Mouse (Mus musculus) heart, embryonic 14.5 days (tissue): ENCODE measurements around the gene Ccr6. TPM values are rescaled to one million over a fixed set of nuclear protein-coding genes. Genes with fewer than 3 reads are reported as not detected.
"Not testable (repeated sequence)": the region's sequence is repeated elsewhere in the genome, so short reads cannot be mapped to it uniquely, and the experiment has no call there.

Experiments
- ATAC-seq: fragments of 200-750 bp; cut with Nextera tagmentation; 2 replicates; pipeline ENCODE4 v1.8.0; 2017; ENCODE audit warnings: low read depth, moderate TSS enrichment; ENCODE audit not compliant: insufficient number of reproducible peaks, insufficient read depth, low FRiP score
- H3K27ac ChIP-seq, 2 experiments: fragments of 200-500 bp in 1 of 2; fragments of 300-500 bp in 1 of 2; sonication (generic) in 1 of 2; replicated peaks in 1 of 2; 2 replicates each; pipeline ENCODE4 v1.5.1; 2012 to 2014; ENCODE audit warnings: low read depth in 2 of 2, low read length in 2 of 2, control low read depth in 1 of 2, mild to moderate bottlenecking in 1 of 2, mixed read lengths in 1 of 2; ENCODE audit not compliant: control insufficient read depth in 1 of 2, insufficient read depth in 1 of 2
- H3K27me3 ChIP-seq: fragments of 300-500 bp; sonication (generic); 2 replicates; pipeline ENCODE4 v1.6.1; 2014; ENCODE audit warnings: mild to moderate bottlenecking, low read length, control low read depth; ENCODE audit not compliant: control insufficient read depth, insufficient read depth
- H3K36me3 ChIP-seq: fragments of 300-500 bp; sonication (generic); 2 replicates; pipeline ENCODE4 v1.6.1; 2014; ENCODE audit warnings: mild to moderate bottlenecking, control low read depth, low read length, mixed read lengths; ENCODE audit not compliant: control insufficient read depth, insufficient read depth
- H3K4me1 ChIP-seq, 2 experiments: fragments of 200-500 bp in 1 of 2; fragments of 300-500 bp in 1 of 2; sonication (generic) in 1 of 2; 2 replicates each; pipeline ENCODE4 v1.6.1; 2012 to 2014; ENCODE audit warnings: low read length in 2 of 2, control low read depth in 1 of 2, mixed read lengths in 1 of 2; ENCODE audit not compliant: control insufficient read depth in 2 of 2, insufficient read depth in 2 of 2
- H3K4me2 ChIP-seq: fragments of 300-500 bp; sonication (generic); 2 replicates; pipeline ENCODE4 v1.6.1; 2014; ENCODE audit warnings: mild to moderate bottlenecking, low read length
- H3K4me3 ChIP-seq, 2 experiments: fragments of 200-500 bp in 1 of 2; fragments of 300-500 bp in 1 of 2; sonication (generic) in 1 of 2; 2 replicates each; pipeline ENCODE4 v1.5.1; 2012 to 2014; ENCODE audit warnings: low read length in 2 of 2, mild to moderate bottlenecking in 2 of 2, control low read depth in 1 of 2, low read depth in 1 of 2, moderate library complexity in 1 of 2; ENCODE audit not compliant: control insufficient read depth in 1 of 2, insufficient read depth in 1 of 2
- H3K9ac ChIP-seq: fragments of 300-500 bp; sonication (generic); 2 replicates; pipeline ENCODE4 v1.6.1; 2014; ENCODE audit warnings: mild to moderate bottlenecking, low read length
- H3K9me3 ChIP-seq: fragments of 300-500 bp; sonication (generic); 2 replicates; pipeline ENCODE4 v1.6.1; 2016; ENCODE audit warnings: low read length, control low read depth; ENCODE audit not compliant: control insufficient read depth
- WGBS: fragments of 180-500 bp; shearing (Covaris S2); extraction: QIAGEN DNeasy Blood & Tissue Kit; methylation state at CpG from one replicate; pipeline ENCODE4 v1.1.7; 2014; 5-methylcytosine and 5-hydroxymethylcytosine counted together
- polyA plus RNA-seq: library from polyadenylated mRNA; unstranded; fragments of >200 nt; fragmentation: Nextera tagmentation; extraction: Ambion mirVana; gene quantifications from 2 replicates; pipeline ENCODE4 v1.2.1, GENCODE M21; 2014

Ccr6 gene
- polyA plus RNA-seq, 1 experiment from 2014 or later = not detected

DNA sequence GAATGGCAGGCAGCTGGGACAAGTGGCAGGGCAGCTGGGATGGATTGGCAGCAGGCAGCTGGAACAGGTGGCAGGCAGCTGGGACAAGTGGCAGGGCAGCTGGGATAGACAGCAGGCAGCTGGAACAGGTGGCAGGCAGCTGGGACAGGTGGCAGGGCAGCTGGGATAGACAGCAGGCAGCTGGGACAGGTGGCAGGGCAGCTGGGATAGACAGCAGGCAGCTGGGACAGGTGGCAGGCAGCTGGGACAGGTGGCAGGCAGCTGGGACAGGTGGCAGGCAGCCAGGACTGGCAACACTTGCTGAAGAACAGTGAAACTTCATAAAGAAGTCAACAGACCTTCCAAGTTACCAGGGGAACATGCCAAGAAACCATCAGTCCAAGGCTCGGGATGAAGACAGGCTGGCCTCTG is 30.6 kb upstream of the Ccr6 start:
- not testable (repeated sequence) for H3K27me3 ChIP-seq, H3K9me3 ChIP-seq, H3K4me1 ChIP-seq, H3K27ac ChIP-seq, H3K36me3 ChIP-seq, ATAC-seq, H3K4me2 ChIP-seq, H3K9ac ChIP-seq, H3K4me3 ChIP-seq
- 65% methylated on average over 1 of the region's 1 CpGs for WGBS

DNA sequence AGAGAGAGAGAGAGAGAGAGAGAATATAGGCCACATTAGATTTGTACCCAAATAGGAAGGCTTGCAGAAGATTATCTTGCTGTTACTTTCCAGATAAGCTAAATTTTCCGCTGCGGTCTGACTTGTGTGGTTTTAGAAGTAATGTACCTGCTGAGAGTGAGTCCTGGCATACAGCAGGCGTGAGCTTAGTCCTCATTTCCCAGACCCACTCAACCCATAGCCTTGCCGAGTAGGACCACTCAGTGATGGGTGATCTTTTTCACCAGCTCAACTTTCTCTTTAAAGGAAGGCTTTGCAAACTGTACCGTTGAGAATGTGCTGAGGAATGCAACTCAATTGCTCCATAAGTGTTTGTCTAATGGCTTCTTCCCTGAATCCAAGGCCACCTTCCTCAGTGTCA is 29.2 kb upstream of the Ccr6 start:
- H3K27ac ChIP-seq = no peak overlapping the region
- H3K4me2 ChIP-seq = no peak overlapping the region
- 58% methylated on average over 5 of the region's 5 CpGs for WGBS
- H3K4me3 ChIP-seq = no peak overlapping the region
- no peak overlapping the region for H3K9ac ChIP-seq
- no peak for ATAC-seq
- no peaks in the 10 kb centered on the region for H3K36me3 ChIP-seq
- H3K4me1 ChIP-seq = no peaks in the 10 kb centered on the region
- no peaks in the 10 kb centered on the region for H3K9me3 ChIP-seq
- no peaks in the 10 kb centered on the region for H3K27me3 ChIP-seq

DNA sequence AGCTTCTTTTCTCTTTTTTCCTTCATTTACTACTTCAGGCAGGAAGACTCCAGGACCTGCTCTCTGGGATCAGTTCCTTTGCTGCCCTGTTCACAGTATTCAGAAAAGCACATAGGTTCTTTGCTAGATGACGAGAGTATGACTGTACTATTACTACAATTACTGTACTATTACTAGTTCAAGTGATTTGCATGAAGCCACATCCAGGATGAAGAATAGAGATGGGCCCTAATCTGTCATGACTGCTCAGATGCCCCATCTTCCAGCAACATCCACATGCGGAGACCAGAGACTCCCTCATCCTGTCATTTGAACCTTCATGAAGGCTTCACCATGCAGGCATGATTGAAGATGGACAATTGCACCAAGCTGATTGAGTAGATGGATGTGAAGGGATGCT is 26.1 kb upstream of the Ccr6 start:
- no peak overlapping the region for H3K9ac ChIP-seq

DNA sequence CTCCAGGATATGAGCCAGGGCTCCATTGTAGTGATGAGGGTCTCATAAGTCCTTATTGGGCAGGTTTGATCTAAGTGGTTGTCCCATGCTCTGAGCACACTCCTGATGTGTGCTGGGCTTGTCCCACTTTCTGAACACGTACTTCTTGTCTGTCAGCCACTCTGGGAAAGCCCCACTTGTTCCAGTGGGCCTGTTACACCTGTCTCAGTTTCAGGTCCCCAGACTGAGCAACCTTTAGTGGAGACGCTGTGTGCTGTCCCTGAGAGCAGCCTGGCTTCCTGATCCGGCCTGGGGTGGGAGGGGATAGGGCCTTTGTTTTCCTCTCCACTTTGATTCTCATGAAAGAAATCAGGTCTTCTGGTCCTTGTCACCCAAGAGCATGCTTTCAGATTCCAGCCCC is 25.7 kb upstream of the Ccr6 start:
- Histone ChIP-seq H3K27ac (no peak overlapping the region), H3K36me3 (no peaks in the 10 kb centered on the region), H3K4me3 (no peak overlapping the region), H3K4me1 (no peaks in the 10 kb centered on the region), H3K9me3 (no peaks in the 10 kb centered on the region), H3K4me2 (no peak overlapping the region), H3K9ac (no peak overlapping the region), H3K27me3 (no peaks in the 10 kb centered on the region)
- ATAC-seq = no peak
- WGBS = 59% methylated on average over 3 of the region's 3 CpGs

More for the DNA sequence above, 26.1 kb upstream of the Ccr6 start:
- Histone ChIP-seq H3K4me1 (no peaks in the 10 kb centered on the region), H3K27ac (no peak overlapping the region), H3K27me3 (no peaks in the 10 kb centered on the region), H3K36me3 (no peaks in the 10 kb centered on the region), H3K9me3 (no peaks in the 10 kb centered on the region), H3K4me2 (no peak overlapping the region), H3K4me3 (no peak overlapping the region)
- no peak for ATAC-seq
- 78% methylated on average over 2 of the region's 2 CpGs for WGBS

DNA sequence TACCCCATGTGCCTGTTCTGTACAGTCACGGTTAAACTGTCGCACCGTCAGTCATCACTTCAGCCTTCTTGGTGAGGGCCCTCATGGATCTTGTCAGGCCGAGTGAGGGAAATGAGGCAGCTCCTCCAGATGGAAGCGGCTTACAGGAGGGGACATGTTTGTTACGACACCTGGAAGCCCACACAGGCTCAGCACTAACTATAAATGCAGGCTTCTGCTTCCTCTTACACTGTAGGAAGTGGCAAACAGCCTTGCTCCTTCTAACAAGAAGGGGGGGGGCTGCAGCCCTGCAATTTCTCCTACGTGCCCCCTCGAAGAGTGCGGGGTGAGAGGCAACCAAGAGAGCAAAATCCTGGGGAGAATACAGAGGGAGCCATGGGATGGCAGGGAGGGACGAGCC is 25.2 kb upstream of the Ccr6 start:
- Histone ChIP-seq H3K4me1 (no peaks in the 10 kb centered on the region), H3K27me3 (no peaks in the 10 kb centered on the region), H3K4me3 (no peak overlapping the region), H3K4me2 (no peak overlapping the region), H3K36me3 (no peaks in the 10 kb centered on the region), H3K9me3 (no peaks in the 10 kb centered on the region), H3K9ac (no peak overlapping the region), H3K27ac (no peak overlapping the region)
- WGBS = 67% methylated on average over 10 of the region's 10 CpGs
- no peak for ATAC-seq

DNA sequence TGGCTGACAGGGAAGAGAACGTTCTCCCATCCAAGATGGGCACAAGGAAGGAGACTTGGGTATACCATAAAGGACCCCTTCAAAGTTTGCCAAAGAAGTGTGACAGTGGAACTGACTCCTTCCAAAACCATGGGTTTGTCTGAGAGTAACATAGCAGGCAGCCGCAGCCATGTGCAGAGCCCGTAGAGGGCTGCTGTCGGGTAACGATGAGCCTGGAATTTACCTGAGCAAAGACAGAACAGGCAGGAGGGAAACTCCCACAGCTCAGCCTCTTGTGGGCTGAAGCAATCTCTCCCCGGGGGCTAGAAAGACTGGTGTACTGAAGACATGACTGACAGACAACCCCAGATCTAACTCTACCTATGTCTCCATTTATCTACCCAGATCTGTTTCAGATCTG is 24.4 kb upstream of the Ccr6 start:
- Histone ChIP-seq H3K4me2 (no peak overlapping the region), H3K36me3 (no peaks in the 10 kb centered on the region), H3K4me1 (no peaks in the 10 kb centered on the region), H3K9ac (no peak overlapping the region), H3K27ac (no peak overlapping the region), H3K27me3 (no peaks in the 10 kb centered on the region), H3K9me3 (no peaks in the 10 kb centered on the region), H3K4me3 (no peak overlapping the region)
- 85% methylated on average over 6 of the region's 6 CpGs for WGBS
- no peak for ATAC-seq

DNA sequence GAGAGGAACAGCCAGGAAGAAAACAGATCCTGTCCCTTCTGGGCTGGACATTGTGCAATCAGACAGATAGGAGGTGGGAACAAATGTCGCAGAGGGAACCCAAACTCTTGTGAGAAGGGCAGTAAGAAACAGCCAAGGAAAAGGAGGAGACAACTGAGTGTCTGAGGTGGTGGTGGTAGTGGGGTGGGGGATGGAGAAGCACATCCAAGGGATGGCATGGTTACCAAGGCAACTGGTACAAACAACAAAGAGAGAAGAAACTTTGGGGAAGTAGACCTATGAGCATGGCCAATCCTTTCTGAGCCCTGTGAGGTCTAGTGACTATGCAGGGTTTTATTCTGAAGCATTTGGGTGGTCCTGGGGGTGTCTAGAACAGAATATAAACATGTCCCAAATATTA is 21.5 kb upstream of the Ccr6 start:
- no peaks in the 10 kb centered on the region for H3K4me1 ChIP-seq
- H3K4me2 ChIP-seq = no peak overlapping the region
- no peaks in the 10 kb centered on the region for H3K9me3 ChIP-seq
- H3K27ac ChIP-seq = no peak overlapping the region
- no peak overlapping the region for H3K4me3 ChIP-seq
- no peaks in the 10 kb centered on the region for H3K27me3 ChIP-seq
- no peaks in the 10 kb centered on the region for H3K36me3 ChIP-seq
- WGBS = 56% methylated on average over 1 of the region's 1 CpGs
- no peak overlapping the region for H3K9ac ChIP-seq
- no peak for ATAC-seq

DNA sequence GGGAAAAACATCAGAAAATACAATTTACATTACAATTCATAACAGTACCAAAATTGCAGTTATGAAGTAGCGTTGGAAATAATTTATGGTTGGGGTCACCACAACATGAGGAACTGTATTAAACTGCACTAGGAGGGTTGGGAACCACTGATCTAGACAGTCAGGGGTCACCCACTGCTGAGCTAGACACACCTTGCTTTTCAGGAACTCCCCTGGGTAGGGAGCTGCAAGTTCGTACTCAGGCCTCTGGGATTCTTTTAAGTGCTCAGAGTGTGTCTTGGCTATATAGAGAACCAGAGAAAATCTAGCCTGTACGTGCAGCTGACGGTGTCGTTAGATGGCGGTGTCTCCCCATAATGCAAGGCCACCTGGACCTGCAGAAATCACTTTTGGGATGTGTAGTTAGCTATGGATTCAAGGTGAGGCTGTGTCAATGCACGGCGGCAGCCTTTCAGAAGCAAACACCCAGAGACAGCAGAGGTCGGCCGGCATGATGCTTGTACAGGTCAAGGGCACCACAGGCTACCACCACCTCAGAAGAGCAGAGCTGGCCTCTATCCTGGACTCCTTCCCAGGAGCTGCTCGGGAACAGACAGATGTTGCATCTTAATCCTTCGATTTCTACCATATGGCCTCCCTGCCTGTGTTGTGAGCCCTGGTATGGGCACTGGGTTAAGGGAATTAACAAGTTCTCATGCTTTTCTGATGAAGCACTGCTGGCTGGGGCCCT is 20.7 kb upstream of the Ccr6 start:
- no peaks in the 10 kb centered on the region for H3K36me3 ChIP-seq
- H3K4me2 ChIP-seq = no peak overlapping the region
- 85% methylated on average over 12 of the region's 12 CpGs for WGBS
- no peaks in the 10 kb centered on the region for H3K9me3 ChIP-seq
- no peaks in the 10 kb centered on the region for H3K4me1 ChIP-seq
- H3K27me3 ChIP-seq = no peaks in the 10 kb centered on the region
- no peak for ATAC-seq
- no peak overlapping the region for H3K4me3 ChIP-seq
- no peak overlapping the region for H3K27ac ChIP-seq
- H3K9ac ChIP-seq = no peak overlapping the region
